Mouse (Mus musculus) cerebral cortex, adult 2 months (tissue): Measurements from ENCODE around the gene Ttll8.

Experiments
- WGBS: fragments of 180-500 bp; shearing (Covaris S2); methylation state at CpG from one replicate; pipeline ENCODE4 v1.1.7; 2018; 5-methylcytosine and 5-hydroxymethylcytosine counted together

Ttll8 gene

GRCm38 (mm10) chr15:88921131-88921991, 32.9 kb downstream of the Ttll8 start:
- WGBS = 20% methylated on average over 12 of the region's 12 CpGs

- WGBS = 96% methylated on average over 1 of the region's 1 CpGs
Measured at GRCm38 (mm10) chr15:88920065-88920464, 34.2 kb downstream of the Ttll8 start.

- 88% methylated on average over 12 of the region's 12 CpGs for WGBS
Measured at GRCm38 (mm10) chr15:88919328-88919727, 34.9 kb downstream of the Ttll8 start.

GRCm38 (mm10) chr15:88917126-88917525, 37.1 kb downstream of the Ttll8 start:
- 97% methylated on average over 8 of the region's 8 CpGs for WGBS

GRCm38 (mm10) chr15:88916366-88916765, 37.9 kb downstream of the Ttll8 start:
- 55% methylated on average over 3 of the region's 3 CpGs for WGBS

GRCm38 (mm10) chr15:88915046-88915445, 39.2 kb downstream of the Ttll8 start:
- WGBS = 98% methylated on average over 7 of the region's 7 CpGs

GRCm38 (mm10) chr15:88906347-88906746, 47.9 kb downstream of the Ttll8 start:
- 89% methylated on average over 4 of the region's 4 CpGs for whole genome bisulfite sequencing

GRCm38 (mm10) chr15:88904056-88904811, 50.0 kb downstream of the Ttll8 start:
- 86% methylated on average over 14 of the region's 14 CpGs for WGBS

- WGBS = 91% methylated on average over 1 of the region's 1 CpGs
Measured at GRCm38 (mm10) chr15:88903086-88903485, 51.1 kb downstream of the Ttll8 start.

GRCm38 (mm10) chr15:88902200-88902875, 51.9 kb downstream of the Ttll8 start:
- 85% methylated on average over 15 of the region's 15 CpGs for WGBS

- WGBS = 92% methylated on average over 10 of the region's 10 CpGs
Measured at GRCm38 (mm10) chr15:88896341-88896980, 57.8 kb downstream of the Ttll8 start.

GRCm38 (mm10) chr15:88895891-88896290, 58.3 kb downstream of the Ttll8 start:
- WGBS = 92% methylated on average over 6 of the region's 6 CpGs

GRCm38 (mm10) chr15:88895119-88895518, 59.1 kb downstream of the Ttll8 start:
- 82% methylated on average over 7 of the region's 7 CpGs for WGBS

- WGBS = 84% methylated on average over 5 of the region's 5 CpGs
Measured at GRCm38 (mm10) chr15:88892876-88893275, 61.3 kb downstream of the Ttll8 start.

GRCm38 (mm10) chr15:88892252-88892651, 62.0 kb downstream of the Ttll8 start:
- WGBS = 97% methylated on average over 1 of the region's 1 CpGs

GRCm38 (mm10) chr15:88891676-88892040, 62.6 kb downstream of the Ttll8 start:
- WGBS = 72% methylated on average over 8 of the region's 8 CpGs

- WGBS = 4% methylated on average over 36 of the region's 41 CpGs
Measured at GRCm38 (mm10) chr15:88890751-88891675, 63.2 kb downstream of the Ttll8 start.

- WGBS = 86% methylated on average over 3 of the region's 3 CpGs
Measured at GRCm38 (mm10) chr15:88889994-88890393, 64.2 kb downstream of the Ttll8 start.

- WGBS = 83% methylated on average over 3 of the region's 3 CpGs
Measured at GRCm38 (mm10) chr15:88889032-88889431, 65.2 kb downstream of the Ttll8 start.

- WGBS = 79% methylated on average over 6 of the region's 6 CpGs
Measured at GRCm38 (mm10) chr15:88885376-88885775, 68.8 kb downstream of the Ttll8 start.

- WGBS = 67% methylated on average over 9 of the region's 9 CpGs
Measured at GRCm38 (mm10) chr15:88883342-88883741, 70.9 kb downstream of the Ttll8 start.
